Mouse (Mus musculus) olfactory bulb, adult 2 months (tissue): ENCODE results near the gene Tgfb1.

ENCODE experiments used
- CTCF ChIP-seq: fragments of 200-500 bp; IDR thresholded peaks from 2 replicates; pipeline ENCODE4 v1.5.1; 2012; ENCODE audit warnings: low read depth, mild to moderate bottlenecking, low read length, moderate library complexity; ENCODE audit not compliant: insufficient read depth
- POLR2A ChIP-seq: fragments of 200-500 bp; IDR thresholded peaks from 2 replicates; pipeline ENCODE4 v1.6.1; 2012; ENCODE audit warnings: mild to moderate bottlenecking, low read depth, low read length, moderate library complexity; ENCODE audit not compliant: insufficient read depth

GRCm38 (mm10) chr7:25690051-25690450, 3.2 kb downstream of the Tgfb1 start:
- TF ChIP-seq POLR2A = no peak
- no peak for TF ChIP-seq CTCF
